Mouse (Mus musculus) MEL (cell line): ENCODE results near the gene Pla2g3.

Experiments
- BHLHE40 ChIP-seq: IDR thresholded peaks from 2 replicates; pipeline ENCODE4 v1.6.1; 2012; ENCODE audit warnings: low read depth, mild to moderate bottlenecking, inconsistent platforms, low read length, improper control_type of control experiment, borderline replicate concordance
- CHD2 ChIP-seq: IDR thresholded peaks from 2 replicates; pipeline ENCODE4 v1.6.1; 2011; ENCODE audit warnings: low read length, improper control_type of control experiment
- CTCF ChIP-seq, 3 experiments: IDR thresholded peaks in 2 of 3; conservative IDR thresholded peaks in 1 of 3; 2 replicates each; pipeline ENCODE4 v1.5.1; 2011 to 2012; ENCODE audit warnings: low read length in 3 of 3, low read depth in 2 of 3, mild to moderate bottlenecking in 2 of 3, improper control_type of control experiment in 1 of 3, inconsistent platforms in 1 of 3, mixed read lengths in 1 of 3, moderate library complexity in 1 of 3; ENCODE audit not compliant: control insufficient read depth in 1 of 3, insufficient read depth in 1 of 3, poor library complexity in 1 of 3, severe bottlenecking in 1 of 3
- ELF1 ChIP-seq: IDR thresholded peaks from 2 replicates; pipeline ENCODE4 v1.6.1; 2014; ENCODE audit warnings: low read depth, mild to moderate bottlenecking, inconsistent platforms, low read length, improper control_type of control experiment, moderate library complexity
- ETS1 ChIP-seq: IDR thresholded peaks from 2 replicates; pipeline ENCODE4 v1.6.1; 2012; ENCODE audit warnings: low read depth, mild to moderate bottlenecking, inconsistent platforms, low read length, improper control_type of control experiment, moderate library complexity
- GABPA ChIP-seq: IDR thresholded peaks from 2 replicates; pipeline ENCODE4 v1.6.1; 2012; ENCODE audit warnings: low read depth, mild to moderate bottlenecking, inconsistent platforms, low read length, improper control_type of control experiment, moderate library complexity
- MXI1 ChIP-seq: IDR thresholded peaks from 2 replicates; pipeline ENCODE4 v1.6.1; 2011; ENCODE audit warnings: mild to moderate bottlenecking, low read depth, low read length, improper control_type of control experiment
- MYC ChIP-seq: IDR thresholded peaks from 2 replicates; pipeline ENCODE4 v1.6.1; 2011; ENCODE audit warnings: low read depth, mild to moderate bottlenecking, low read length, improper control_type of control experiment, moderate library complexity
- POLR2A ChIP-seq, 2 experiments: IDR thresholded peaks; 2 replicates each; pipeline ENCODE4 v1.6.1; 2011 to 2012; ENCODE audit warnings: low read length in 2 of 2, mild to moderate bottlenecking in 2 of 2, control low read depth in 1 of 2, improper control_type of control experiment in 1 of 2, low read depth in 1 of 2, moderate library complexity in 1 of 2; ENCODE audit not compliant: control insufficient read depth in 1 of 2, insufficient read depth in 1 of 2, poor library complexity in 1 of 2
- RAD21 ChIP-seq: IDR thresholded peaks from 2 replicates; pipeline ENCODE4 v1.6.1; 2011; ENCODE audit warnings: mild to moderate bottlenecking, low read depth, low read length, improper control_type of control experiment
- RCOR1 ChIP-seq: IDR thresholded peaks from 2 replicates; pipeline ENCODE4 v1.6.1; 2012; ENCODE audit warnings: low read depth, mild to moderate bottlenecking, inconsistent platforms, low read length, improper control_type of control experiment
- SIN3A ChIP-seq: IDR thresholded peaks from 2 replicates; pipeline ENCODE4 v1.6.1; 2012; ENCODE audit warnings: low read length, improper control_type of control experiment, inconsistent platforms
- USF2 ChIP-seq, 2 experiments: IDR thresholded peaks; 2 replicates each; pipeline ENCODE4 v1.6.1; 2011 to 2012; ENCODE audit warnings: improper control_type of control experiment in 2 of 2, low read length in 2 of 2, borderline replicate concordance in 1 of 2, inconsistent platforms in 1 of 2, low read depth in 1 of 2, mild to moderate bottlenecking in 1 of 2; ENCODE audit not compliant: insufficient read depth in 1 of 2
- ZNF384 ChIP-seq: IDR thresholded peaks from 2 replicates; pipeline ENCODE4 v1.6.1; 2012; ENCODE audit warnings: low read depth, mild to moderate bottlenecking, inconsistent platforms, low read length, improper control_type of control experiment

- TF ChIP-seq RCOR1 (no peak), CTCF (IDR thresholded peaks at IDR 0.05 in 2 of 3, conservative IDR thresholded peaks at IDR 0.05 in 1 of 3; ENCODE audit: control insufficient read depth in 1 of 3, insufficient read depth in 1 of 3, low read depth in 2 of 3, low read length in 3 of 3, poor library complexity in 1 of 3, severe bottlenecking in 1 of 3) (no peak), ZNF384 (no peak), POLR2A (IDR thresholded peaks at IDR 0.05; ENCODE audit: control insufficient read depth in 1 of 2, insufficient read depth in 1 of 2, low read depth in 1 of 2, low read length in 2 of 2, poor library complexity in 1 of 2) (no peak), MYC (no peak), CHD2 (no peak), GABPA (no peak), ETS1 (no peak), RAD21 (no peak), MXI1 (no peak), BHLHE40 (no peak), USF2 (IDR thresholded peaks at IDR 0.05; ENCODE audit: borderline replicate concordance in 1 of 2, insufficient read depth in 1 of 2, low read depth in 1 of 2, low read length in 2 of 2) (no peak), SIN3A (no peak), ELF1 (no peak)
These were observed 40.1 kb downstream of the Pla2g3 start for GRCm38 (mm10) chr11:3528208-3528607.
